Mouse (Mus musculus) ES-E14 (cell line): ENCODE measurements around the gene Prr15l. TPM values are rescaled to one million over a fixed set of nuclear protein-coding genes. Genes with fewer than 3 reads are reported as not detected.

Experiments used
- DNase-seq: peaks from one replicate; pipeline ENCODE4 v3.0.0-alpha.2; 2013; ENCODE audit warnings: low read depth, low spot score
- H3K27ac ChIP-seq: 2 replicates; pipeline ENCODE4 v1.5.1; 2012; ENCODE audit warnings: low read depth, mild to moderate bottlenecking, low read length, moderate library complexity, mixed read lengths; ENCODE audit not compliant: poor library complexity, insufficient read depth, severe bottlenecking
- H3K36me3 ChIP-seq: 2 replicates; pipeline ENCODE4 v1.6.1; 2012; ENCODE audit warnings: mild to moderate bottlenecking, low read length, moderate library complexity, mixed read lengths; ENCODE audit not compliant: control insufficient read depth, poor library complexity, insufficient read depth, severe bottlenecking
- H3K4me1 ChIP-seq, 2 experiments: fragments of 150-350 bp in 1 of 2; sonication (generic) in 1 of 2; 2 replicates each; pipeline ENCODE4 v1.6.1; 2012; ENCODE audit warnings: low read length in 2 of 2, mild to moderate bottlenecking in 1 of 2, mixed read lengths in 1 of 2; ENCODE audit not compliant: control insufficient read depth in 2 of 2, insufficient read depth in 2 of 2, poor library complexity in 1 of 2
- H3K4me3 ChIP-seq, 2 experiments: fragments of 150-350 bp in 1 of 2; sonication (generic) in 1 of 2; 2 replicates each; pipeline ENCODE4 v1.5.1; 2012; ENCODE audit warnings: low read length in 2 of 2, low read depth in 1 of 2, mild to moderate bottlenecking in 1 of 2, mixed read lengths in 1 of 2; ENCODE audit not compliant: insufficient read depth in 1 of 2, poor library complexity in 1 of 2, severe bottlenecking in 1 of 2
- H3K9ac ChIP-seq: 2 replicates; pipeline ENCODE4 v1.6.1; 2012; ENCODE audit warnings: low read depth, mild to moderate bottlenecking, low read length, mixed read lengths; ENCODE audit not compliant: poor library complexity, insufficient read depth, severe bottlenecking
- H3K9me3 ChIP-seq: fragments of 150-350 bp; sonication (generic); 2 replicates; pipeline ENCODE4 v1.6.1; 2012; ENCODE audit warnings: low read depth, mild to moderate bottlenecking, low read length; ENCODE audit not compliant: control insufficient read depth, insufficient read depth
- CHD2 ChIP-seq: IDR thresholded peaks from 2 replicates; pipeline ENCODE4 v1.6.1; 2014; ENCODE audit warnings: mild to moderate bottlenecking, low read depth, low read length, inconsistent platforms
- HCFC1 ChIP-seq: IDR thresholded peaks from 2 replicates; pipeline ENCODE4 v1.6.1; 2012; ENCODE audit warnings: low read length, inconsistent platforms, borderline replicate concordance; ENCODE audit not compliant: insufficient read depth
- MAFK ChIP-seq: IDR thresholded peaks from 2 replicates; pipeline ENCODE4 v1.6.1; 2014; ENCODE audit warnings: mild to moderate bottlenecking, low read depth, low read length, inconsistent platforms; ENCODE audit not compliant: insufficient read depth
- ZC3H11A ChIP-seq: IDR thresholded peaks from 2 replicates; pipeline ENCODE4 v1.6.1; 2012; ENCODE audit warnings: low read depth, mild to moderate bottlenecking, inconsistent platforms, low read length, borderline replicate concordance
- ZNF384 ChIP-seq: IDR thresholded peaks from 2 replicates; pipeline ENCODE4 v1.6.1; 2012; ENCODE audit warnings: low read depth, low read length, inconsistent platforms
- in situ Hi-C, 2 experiments: fragments of 600-800 bp; cut with MboI; formaldehyde crosslinking; loops; one replicate each; pipeline ENCODE4 v1.15.1; 2025; ENCODE audit warnings: low sequenced_read_pairs in 2 of 2, inconsistent platforms in 1 of 2; ENCODE audit not compliant: unreplicated experiment in 2 of 2
- total RNA-seq: library from RNA; depleted of rRNA; stranded (reverse); fragments of 300-350 nt; gene quantifications from 2 replicates; pipeline ENCODE4 v1.2.3, GENCODE M21; 2012

The Prr15l gene
- total RNA-seq, 1 experiment = 0.67 TPM

DNA sequence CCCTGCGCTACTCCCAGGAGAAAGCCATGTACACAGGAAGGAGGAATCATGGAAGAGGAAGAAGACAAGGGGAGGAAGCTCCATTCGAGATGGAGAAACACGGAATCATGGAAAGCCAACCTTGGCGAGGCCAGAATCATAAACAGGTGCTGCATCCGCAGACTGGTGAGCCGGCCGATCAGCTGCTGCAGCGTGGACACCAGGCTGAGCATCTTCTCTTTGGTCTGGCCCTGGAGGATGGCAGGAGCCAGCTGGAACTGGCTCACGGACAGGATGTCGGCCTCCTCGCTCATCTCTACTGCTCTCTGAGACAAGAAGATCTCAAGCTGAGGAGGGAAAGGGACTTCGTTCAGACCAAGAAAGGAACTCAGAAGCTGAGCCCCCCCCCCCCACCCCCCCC, 19.3 kb upstream of the Prr15l start:
- no peak overlapping the region for H3K9ac ChIP-seq
- peaks cover 51% of the 10 kb centered on the region for H3K36me3 ChIP-seq
- H3K4me1 ChIP-seq = peaks cover 0 to 7% of the 10 kb centered on the region in 2 experiments; a peak in 1 of 4 replicates
- TF ChIP-seq ZNF384 (no peak), MAFK (no peak), CHD2 (no peak), ZC3H11A (no peak), HCFC1 (no peak)
- DNase-seq = no peak
- H3K27ac ChIP-seq = no peak overlapping the region
- in situ Hi-C loops = no loop called here
- H3K4me3 ChIP-seq = no peak overlapping the region
- no peaks in the 10 kb centered on the region for H3K9me3 ChIP-seq

DNA sequence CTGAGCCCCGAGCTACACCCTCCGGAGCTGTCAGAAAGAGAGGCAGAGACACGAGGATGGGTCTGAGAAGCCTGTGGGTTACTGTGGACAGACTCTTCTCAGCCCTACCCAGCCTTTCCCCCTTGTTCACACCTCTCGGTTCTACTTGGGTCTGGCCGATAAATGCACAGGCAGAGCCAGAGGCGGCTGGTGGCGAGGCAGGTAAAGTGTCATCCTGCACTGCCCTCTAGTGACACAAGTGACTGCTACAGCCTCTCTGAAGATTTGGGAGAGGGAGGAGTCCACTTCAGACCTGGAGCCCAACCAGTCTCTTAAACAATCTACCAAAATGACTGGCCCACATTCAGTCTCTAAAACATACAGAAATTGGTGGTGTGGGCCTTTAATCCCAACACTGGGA, 17.9 kb upstream of the Prr15l start:
- peak; percentile 78 for DNase-seq
- TF ChIP-seq ZC3H11A (peak; percentile 80), MAFK (no peak)
- H3K4me1 ChIP-seq = peaks cover 0 to 9% of the 10 kb centered on the region in 2 experiments; a peak in 1 of 4 replicates
- no peak overlapping the region for H3K4me3 ChIP-seq
- peaks cover 57% of the 10 kb centered on the region for H3K36me3 ChIP-seq
- no peaks in the 10 kb centered on the region for H3K9me3 ChIP-seq
- no peak overlapping the region for H3K9ac ChIP-seq
- H3K27ac ChIP-seq = no peak overlapping the region
- in situ Hi-C loops = loop anchor here (5.0 kb wide), 2 partner anchors 38 to 43 kb away; no protein-coding TSS in a partner anchor

DNA sequence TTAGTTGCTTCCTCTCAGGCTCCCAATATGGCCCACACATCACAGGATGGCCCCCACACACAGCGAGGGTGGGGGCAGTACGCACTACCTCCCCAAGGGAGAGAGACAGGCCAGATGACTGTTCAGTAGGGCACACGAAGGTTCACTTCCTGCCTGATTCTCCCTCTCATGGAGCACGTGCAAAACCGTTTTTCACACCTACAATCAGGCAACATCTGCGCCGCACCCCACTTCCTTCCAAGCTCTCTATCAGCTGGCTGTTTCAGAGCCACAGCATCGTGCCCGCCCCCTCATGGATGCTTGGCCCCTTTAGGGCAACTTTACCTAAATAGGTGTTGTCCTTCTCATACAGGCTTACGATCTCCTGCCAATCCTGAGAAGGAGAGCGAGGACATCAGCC, 15.2 kb upstream of the Prr15l start:
- in situ Hi-C loops = loop anchor here (5.0 kb wide), 2 partner anchors 40 to 45 kb away; no protein-coding TSS in a partner anchor
- Histone ChIP-seq H3K4me1 (peaks cover 0 to 6% of the 10 kb centered on the region in 2 experiments; a peak in 1 of 4 replicates), H3K36me3 (peaks cover 42% of the 10 kb centered on the region)

DNA sequence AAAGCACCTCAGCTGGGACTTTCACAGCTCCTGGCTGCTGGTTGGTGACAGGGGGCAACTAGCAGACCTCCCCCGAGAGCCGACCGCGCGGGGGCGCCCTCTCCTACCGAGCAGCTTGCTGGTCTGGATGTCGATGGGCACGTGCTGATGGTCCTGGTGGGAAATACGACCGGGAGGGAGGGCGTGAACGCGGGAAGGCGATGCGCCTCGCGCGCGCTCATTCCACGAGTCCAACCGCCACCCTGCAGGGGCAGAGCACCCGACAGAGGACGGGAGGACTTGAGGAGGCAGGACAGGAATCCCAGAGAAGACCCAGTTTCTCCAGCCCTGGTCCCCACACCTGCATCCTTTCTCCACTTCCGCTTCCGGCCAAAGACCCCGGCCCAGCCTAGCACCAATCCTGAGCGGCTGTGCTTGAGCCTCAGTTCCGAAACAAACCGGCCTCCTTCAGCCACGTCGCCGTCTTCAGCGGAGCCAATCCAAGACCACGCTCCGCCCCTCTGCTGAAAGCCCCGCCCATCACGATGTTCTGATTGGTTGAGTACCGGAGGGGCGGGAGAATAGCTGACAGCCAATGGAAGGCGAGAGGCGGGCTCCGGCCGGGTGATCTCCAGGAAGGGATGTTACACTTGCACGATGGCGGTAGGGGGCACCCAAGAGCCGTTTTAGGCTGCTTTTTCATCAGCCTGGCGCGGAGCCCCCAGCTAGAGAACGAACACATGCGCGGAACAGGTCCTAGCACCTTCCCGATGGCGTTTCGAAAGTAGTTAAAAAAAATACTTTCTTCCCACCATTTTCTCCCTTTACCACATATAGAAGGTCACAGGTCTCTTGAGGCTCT, 11.6 kb upstream of the Prr15l start, which contains the start of gene Cdk5rap3:
Cdk5rap3 (minus strand) TSS at position 453 of the 841 bp plus-strand sequence.
- DNase-seq = peak; percentile 99
- Histone ChIP-seq H3K9me3 (no peaks in the 10 kb centered on the region), H3K27ac (peak within 1 kb of the TSS; percentile 80), H3K36me3 (peaks cover 16% of the 10 kb centered on the region; the same call in 1 of the 2 replicates), H3K4me3 (peak within 1 kb of the TSS; percentile 78 to 92), H3K4me1 (peaks cover 0 to 4% of the 10 kb centered on the region in 2 experiments; a peak in 1 of 4 replicates), H3K9ac (peak within 1 kb of the TSS; percentile 85)
- in situ Hi-C loops = no loop called here
- TF ChIP-seq ZNF384 (no peak), MAFK (no peak), CHD2 (peak; percentile 86), HCFC1 (peak; percentile 64; the same call in 1 of the 2 replicates), ZC3H11A (peak; percentile 65)

More for the DNA sequence above, 15.2 kb upstream of the Prr15l start:
- H3K27ac ChIP-seq = no peak overlapping the region
- no peaks in the 10 kb centered on the region for H3K9me3 ChIP-seq
- H3K9ac ChIP-seq = no peak overlapping the region; the same call in 1 of the 2 replicates
- no peak for TF ChIP-seq MAFK
- no peak for DNase-seq
- H3K4me3 ChIP-seq = no peak overlapping the region
